Mouse (Mus musculus) stomach, embryonic 15.5 days (tissue): ENCODE measurements around the gene Ablim1. TPM values are rescaled to one million over a fixed set of nuclear protein-coding genes. Genes with fewer than 3 reads are reported as not detected.

Source experiments
- ATAC-seq: fragments of 200-750 bp; cut with Nextera tagmentation; 2 replicates; pipeline ENCODE4 v1.8.0; 2017; ENCODE audit warnings: low read depth, moderate number of reproducible peaks, moderate TSS enrichment; ENCODE audit not compliant: insufficient read depth, low FRiP score
- H3K27ac ChIP-seq: fragments of 300-500 bp; sonication (generic); 2 replicates; pipeline ENCODE4 v1.5.1; 2015; ENCODE audit warnings: mild to moderate bottlenecking, inconsistent platforms
- H3K27me3 ChIP-seq: fragments of 300-500 bp; sonication (generic); replicated peaks from 2 replicates; pipeline ENCODE4 v1.6.1; 2015; ENCODE audit warnings: inconsistent platforms
- H3K36me3 ChIP-seq: fragments of 300-500 bp; sonication (generic); 2 replicates; pipeline ENCODE4 v1.6.1; 2015; ENCODE audit warnings: inconsistent platforms
- H3K4me1 ChIP-seq: fragments of 300-500 bp; sonication (generic); 2 replicates; pipeline ENCODE4 v1.6.1; 2015; ENCODE audit warnings: inconsistent platforms
- H3K4me2 ChIP-seq: fragments of 300-500 bp; sonication (generic); 2 replicates; pipeline ENCODE4 v1.6.1; 2015; ENCODE audit warnings: mild to moderate bottlenecking, inconsistent platforms
- H3K4me3 ChIP-seq: fragments of 300-500 bp; sonication (generic); replicated peaks from 2 replicates; pipeline ENCODE4 v1.5.1; 2015; ENCODE audit warnings: inconsistent platforms
- H3K9ac ChIP-seq: fragments of 300-500 bp; sonication (generic); 2 replicates; pipeline ENCODE4 v1.6.1; 2015; ENCODE audit warnings: inconsistent platforms
- H3K9me3 ChIP-seq: fragments of 300-500 bp; sonication (generic); 2 replicates; pipeline ENCODE4 v1.6.1; 2016; ENCODE audit warnings: inconsistent platforms
- WGBS: fragments of 180-500 bp; shearing (Covaris S2); methylation state at CpG from one replicate; pipeline ENCODE4 v1.1.7; 2015; 5-methylcytosine and 5-hydroxymethylcytosine counted together
- polyA plus RNA-seq: library from polyadenylated mRNA; unstranded; fragments of >200 nt; fragmentation: Nextera tagmentation; extraction: Ambion mirVana; gene quantifications from 2 replicates; pipeline ENCODE4 v1.2.1, GENCODE M21; 2015

The Ablim1 gene
- polyA plus RNA-seq, 1 experiment from 2014 or later, result 41.2 TPM

GRCm38 (mm10) chr19:56997164-56997599, 317.5 kb downstream of the Ablim1 start:
- WGBS, result 4% methylated on average over 10 of the region's 10 CpGs
- Histone ChIP-seq H3K4me1 (peaks cover 24% of the 10 kb centered on the region), H3K4me2 (peak overlapping the region; percentile 29), H3K4me3 (no peak overlapping the region), H3K36me3 (no peaks in the 10 kb centered on the region), H3K9me3 (no peaks in the 10 kb centered on the region), H3K27ac (peak overlapping the region; percentile 81), H3K9ac (no peak overlapping the region), H3K27me3 (no peaks in the 10 kb centered on the region)
- peak; percentile 77 for ATAC-seq

- 71% methylated on average over 4 of the region's 4 CpGs for WGBS
- no peaks in the 10 kb centered on the region for H3K9me3 ChIP-seq
- no peaks in the 10 kb centered on the region for H3K27me3 ChIP-seq
- no peak for ATAC-seq
- H3K9ac ChIP-seq, result no peak overlapping the region
- H3K4me1 ChIP-seq, result peaks cover 24% of the 10 kb centered on the region
- H3K4me2 ChIP-seq, result no peak overlapping the region
- no peak overlapping the region for H3K4me3 ChIP-seq
- no peak overlapping the region for H3K27ac ChIP-seq
- no peaks in the 10 kb centered on the region for H3K36me3 ChIP-seq
Observed at GRCm38 (mm10) chr19:56995441-56995840, 319.3 kb downstream of the Ablim1 start.

DNA sequence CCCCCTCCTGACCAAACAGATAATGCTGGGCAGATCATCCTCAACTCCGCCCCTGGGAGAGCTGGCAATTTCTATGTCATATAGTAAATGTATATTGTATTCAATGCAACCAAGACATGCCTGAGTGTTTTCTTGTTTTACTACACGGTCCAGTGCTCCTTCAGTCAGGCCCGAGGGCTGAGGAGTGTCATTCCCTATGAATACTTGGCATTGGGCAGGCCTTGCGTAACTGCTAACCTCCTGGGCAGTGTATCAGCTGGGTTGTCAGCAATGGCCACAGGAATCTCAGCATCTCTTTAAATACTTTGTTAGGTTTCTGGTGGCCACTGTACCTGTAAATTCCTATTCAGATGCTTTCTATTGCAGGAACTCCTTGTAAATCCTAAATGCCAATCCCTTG, 320.1 kb downstream of the Ablim1 start:
- Histone ChIP-seq H3K4me3 (no peak overlapping the region), H3K4me1 (peaks cover 30% of the 10 kb centered on the region), H3K9me3 (no peaks in the 10 kb centered on the region), H3K4me2 (no peak overlapping the region), H3K9ac (no peak overlapping the region), H3K36me3 (no peaks in the 10 kb centered on the region), H3K27ac (no peak overlapping the region), H3K27me3 (no peaks in the 10 kb centered on the region)
- 77% methylated on average over 4 of the region's 4 CpGs for WGBS
- ATAC-seq, result no peak

GRCm38 (mm10) chr19:56993763-56994162, 321.0 kb downstream of the Ablim1 start:
- Histone ChIP-seq H3K9me3 (no peaks in the 10 kb centered on the region), H3K4me1 (peaks cover 38% of the 10 kb centered on the region), H3K36me3 (no peaks in the 10 kb centered on the region), H3K27ac (no peak overlapping the region), H3K4me2 (no peak overlapping the region), H3K27me3 (no peaks in the 10 kb centered on the region), H3K4me3 (no peak overlapping the region), H3K9ac (no peak overlapping the region)
- WGBS, result 57% methylated on average over 4 of the region's 4 CpGs
- ATAC-seq, result no peak

DNA sequence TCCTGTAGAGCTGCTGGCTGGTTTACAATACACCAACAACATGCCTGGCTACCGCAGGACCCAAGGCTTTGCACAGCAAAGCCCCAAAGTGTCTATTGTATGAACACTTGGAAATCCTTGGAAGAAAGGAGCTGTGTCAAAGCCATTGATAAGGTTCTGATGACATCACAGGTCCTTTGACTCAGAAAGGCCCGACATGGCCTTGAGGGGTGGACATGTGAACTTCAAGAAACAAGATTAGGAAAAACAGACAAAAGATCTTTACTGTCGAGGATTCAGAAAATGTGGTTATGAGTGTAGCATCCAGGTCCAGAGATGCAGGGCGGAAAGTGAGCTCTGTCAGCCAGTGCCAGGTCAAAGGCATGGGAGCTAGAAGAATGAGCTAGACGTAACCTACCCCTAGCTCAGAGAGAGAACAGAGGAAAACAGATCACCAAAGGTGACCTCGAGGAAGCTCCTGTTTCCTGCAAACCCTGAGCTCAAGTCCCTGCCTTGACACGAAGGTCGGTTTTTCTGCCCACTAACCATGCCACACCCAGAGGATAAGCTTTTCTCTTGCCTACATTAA, 321.7 kb downstream of the Ablim1 start:
- Histone ChIP-seq H3K4me3 (no peak overlapping the region), H3K27ac (no peak overlapping the region), H3K27me3 (no peaks in the 10 kb centered on the region), H3K9me3 (no peaks in the 10 kb centered on the region), H3K4me1 (peaks cover 43% of the 10 kb centered on the region), H3K4me2 (no peak overlapping the region), H3K9ac (no peak overlapping the region), H3K36me3 (no peaks in the 10 kb centered on the region)
- WGBS, result 70% methylated on average over 8 of the region's 8 CpGs
- no peak for ATAC-seq

DNA sequence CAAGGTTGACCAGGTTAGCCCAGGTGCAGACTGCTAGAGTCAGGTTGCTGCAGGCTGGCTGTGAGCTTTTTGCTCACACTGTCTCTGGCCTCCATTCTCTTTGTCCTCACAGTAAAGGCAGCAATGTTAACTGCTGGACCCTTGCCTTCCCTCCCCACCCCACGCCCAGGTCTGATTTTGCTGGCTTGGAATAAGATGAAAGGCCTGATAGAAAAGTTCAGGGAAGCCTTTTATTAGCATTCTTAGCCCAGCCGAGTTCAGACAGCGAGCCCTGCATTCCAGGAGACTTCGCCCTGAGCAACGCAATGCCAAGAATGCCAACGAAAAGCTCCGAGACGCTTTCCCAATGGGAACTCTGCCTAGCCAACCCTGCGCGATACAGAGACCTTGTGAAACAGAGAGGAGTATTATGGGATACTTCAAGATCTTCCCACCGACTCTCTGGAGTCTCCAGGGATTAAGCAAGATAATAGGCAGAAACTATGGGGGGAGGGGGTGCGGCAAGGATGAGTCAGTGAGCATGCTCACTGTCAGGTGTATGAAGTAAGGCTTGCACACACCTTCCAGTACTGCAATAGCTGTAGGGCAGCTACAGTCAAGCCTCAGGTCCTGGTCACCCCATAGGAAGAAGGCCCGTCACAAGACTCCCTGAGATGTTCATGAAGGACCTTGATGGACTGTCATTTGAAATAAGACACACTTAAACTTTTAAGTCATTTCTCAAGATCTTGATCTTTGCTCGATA, 324.2 kb downstream of the Ablim1 start:
- Histone ChIP-seq H3K27ac (peak overlapping the region; percentile 67), H3K27me3 (no peaks in the 10 kb centered on the region), H3K4me1 (peaks cover 32% of the 10 kb centered on the region), H3K4me2 (no peak overlapping the region), H3K4me3 (no peak overlapping the region), H3K9ac (no peak overlapping the region), H3K36me3 (no peaks in the 10 kb centered on the region), H3K9me3 (no peaks in the 10 kb centered on the region)
- 56% methylated on average over 14 of the region's 14 CpGs for WGBS
- peak; percentile 19; the same call in 1 of the 2 replicates for ATAC-seq

DNA sequence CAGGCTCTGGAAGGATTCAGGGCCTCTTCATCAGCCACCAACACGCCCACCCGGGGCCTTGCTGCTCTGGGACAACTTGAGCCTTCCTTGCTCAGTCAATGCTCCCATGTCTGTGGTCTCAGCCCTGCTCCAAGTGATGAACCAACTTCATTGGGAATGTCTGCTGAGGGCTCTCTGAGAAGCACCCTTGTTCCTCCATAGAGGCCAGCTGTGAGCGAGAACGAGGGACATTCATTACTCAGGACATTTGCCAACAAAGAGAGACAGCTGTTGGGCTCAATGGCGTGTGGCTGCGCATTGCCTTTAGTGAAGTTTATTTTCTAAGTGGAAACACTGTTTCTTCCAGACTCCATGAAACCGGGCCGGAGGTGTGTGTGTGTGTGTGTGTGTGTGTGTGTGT, 325.5 kb downstream of the Ablim1 start:
- ATAC-seq, result no peak
- WGBS, result 51% methylated on average over 8 of the region's 8 CpGs
- H3K27ac ChIP-seq, result peak overlapping the region; percentile 67; the same call in 1 of the 2 replicates

GRCm38 (mm10) chr19:56984229-56984628, 330.5 kb downstream of the Ablim1 start:
- no peak for ATAC-seq
- H3K4me1 ChIP-seq, result peaks cover 23% of the 10 kb centered on the region
- no peak overlapping the region for H3K4me2 ChIP-seq
- no peaks in the 10 kb centered on the region for H3K9me3 ChIP-seq
- WGBS, result 30% methylated on average over 4 of the region's 4 CpGs
- H3K36me3 ChIP-seq, result no peaks in the 10 kb centered on the region
- no peaks in the 10 kb centered on the region for H3K27me3 ChIP-seq
- no peak overlapping the region for H3K9ac ChIP-seq
- peak overlapping the region; percentile 90 for H3K27ac ChIP-seq
- H3K4me3 ChIP-seq, result no peak overlapping the region

More for the DNA sequence above, 325.5 kb downstream of the Ablim1 start:
- H3K27me3 ChIP-seq, result no peaks in the 10 kb centered on the region
- no peaks in the 10 kb centered on the region for H3K36me3 ChIP-seq
- no peak overlapping the region for H3K4me3 ChIP-seq
- no peak overlapping the region for H3K4me2 ChIP-seq
- peaks cover 32% of the 10 kb centered on the region for H3K4me1 ChIP-seq
- no peaks in the 10 kb centered on the region for H3K9me3 ChIP-seq
- H3K9ac ChIP-seq, result no peak overlapping the region

- H3K4me3 ChIP-seq, result no peak overlapping the region
- 49% methylated on average over 10 of the region's 10 CpGs for WGBS
- no peak overlapping the region; the same call in 1 of the 2 replicates for H3K9ac ChIP-seq
- no peak overlapping the region for H3K4me2 ChIP-seq
- peak overlapping the region; percentile 90 for H3K27ac ChIP-seq
- H3K27me3 ChIP-seq, result no peaks in the 10 kb centered on the region
- no peak for ATAC-seq
- peaks cover 18% of the 10 kb centered on the region for H3K4me1 ChIP-seq
- no peaks in the 10 kb centered on the region for H3K9me3 ChIP-seq
- no peaks in the 10 kb centered on the region for H3K36me3 ChIP-seq
Observed at GRCm38 (mm10) chr19:56983757-56984156, 331.0 kb downstream of the Ablim1 start.

Other genes with a start within 250 kb of the Ablim1 start
- gene Fam160b1, start 45.8 kb upstream of the Ablim1 start, polyA plus RNA-seq, result 13.9 and 14.3 TPM in 2 replicates
- gene Trub1, start 138.0 kb upstream of the Ablim1 start, polyA plus RNA-seq, result 22.4 and 24.7 TPM in 2 replicates